In genomic region chr17:21515403-21516105, GRCm38 (mm10) we compare ENCODE assay signal across 8 mouse cellular contexts. TPM values are rescaled to one million over a fixed set of nuclear protein-coding genes. Genes with fewer than 3 reads are reported as not detected.
A peak's percentile ranks its signal among the peaks of the same experiment; 100 is the strongest.
DNase-seq lines count a peak whose midpoint lies in the region; ATAC-seq lines count a peak whose summit lies in the region.

No protein-coding gene starts in this region.

- 3% methylated on average over 8 of the region's 8 CpGs for WGBS in forebrain, embryonic 11.5 days
- WGBS in neural tube, embryonic 13.5 days, result 3% methylated on average over 8 of the region's 8 CpGs

- H3K9ac ChIP-seq in forebrain, embryonic 11.5 days (ENCODE audit: low read length), result no peak overlapping the region
- H3K9ac ChIP-seq in neural tube, embryonic 13.5 days, result peak overlapping the region; percentile 71; the same call in 1 of the 2 replicates

- ATAC-seq in forebrain, embryonic 11.5 days (replicated peaks; ENCODE audit: low FRiP score), result peak; percentile 71
- peak; percentile 71 for ATAC-seq in neural tube, embryonic 13.5 days (ENCODE audit: low read depth)

- no peaks in the 10 kb centered on the region for H3K27me3 ChIP-seq in forebrain, embryonic 11.5 days (ENCODE audit: control insufficient read depth, insufficient read depth, low read length)
- no peaks in the 10 kb centered on the region for H3K27me3 ChIP-seq in neural tube, embryonic 13.5 days

- H3K4me1 ChIP-seq in forebrain, embryonic 11.5 days (replicated peaks; ENCODE audit: control insufficient read depth, insufficient read depth, low read length), result no peaks in the 10 kb centered on the region
- peaks cover 12% of the 10 kb centered on the region for H3K4me1 ChIP-seq in neural tube, embryonic 13.5 days (replicated peaks)

- H3K27ac ChIP-seq in forebrain, embryonic 11.5 days (ENCODE audit: low read depth, low read length), result no peak overlapping the region
- H3K27ac ChIP-seq in neural tube, embryonic 13.5 days (replicated peaks), result peak overlapping the region; percentile 84

- H3K4me2 ChIP-seq in forebrain, embryonic 11.5 days (ENCODE audit: low read depth, low read length, severe bottlenecking), result peak overlapping the region; percentile 77
- H3K4me2 ChIP-seq in neural tube, embryonic 13.5 days, result peak overlapping the region; percentile 78

- intact Hi-C loops in heart, postnatal 14 days (cut with DNase I), result loop anchor here (2.0 to 5.0 kb wide), 4 partner anchors 19 to 283 kb away; partner anchors contain the start of genes Zfp52 and Zfp54

- DNase-seq in ES-CJ7 (ENCODE audit: low read depth, low spot score), result peak; percentile 84
- DNase-seq in c-Kit-negative CD71-positive TER-119-positive erythroid progenitor cells, embryonic 14.5 days (ENCODE audit: low read depth, low spot score), result peak; percentile 60
- DNase-seq in forebrain, embryonic 11.5 days (ENCODE audit: low spot score), result peak; percentile 62
- peak; percentile 53 to 70 for DNase-seq in heart, postnatal 14 days
- peak; percentile 85 for DNase-seq in layer of hippocampus, adult 11-12 months (ENCODE audit: low spot score)
- DNase-seq in lung, adult 18-20 months, result peak; percentile 62 to 78
- peak; percentile 40 to 61 for DNase-seq in thymus, postnatal 10 days (ENCODE audit: low spot score in 2 of 2)

- peak overlapping the region; percentile 44; the same call in 1 of the 2 replicates for H3K4me3 ChIP-seq in forebrain, embryonic 11.5 days (ENCODE audit: low read depth, low read length)
- peak overlapping the region; percentile 58 for H3K4me3 ChIP-seq in neural tube, embryonic 13.5 days

- no peaks in the 10 kb centered on the region for H3K36me3 ChIP-seq in forebrain, embryonic 11.5 days (ENCODE audit: control insufficient read depth, insufficient read depth, low read length)
- peaks cover 3% of the 10 kb centered on the region for H3K36me3 ChIP-seq in neural tube, embryonic 13.5 days

- no peaks in the 10 kb centered on the region for H3K9me3 ChIP-seq in forebrain, embryonic 11.5 days (ENCODE audit: control insufficient read depth, low read length)
- no peaks in the 10 kb centered on the region for H3K9me3 ChIP-seq in neural tube, embryonic 13.5 days

RNA-seq across cellular contexts. Expression of gene Zfp52, which starts 19.8 kb away (rescaled TPM):
- polyA plus RNA-seq in forebrain, embryonic 11.5 days (2014; fragmentation: Nextera tagmentation; extraction: Ambion mirVana), result 1.2 and 1.3 TPM in 2 replicates
- 1 to 10 TPM; 3.8 to 5.4 TPM for total RNA-seq in heart, postnatal 14 days (2021)
- polyA plus RNA-seq in neural tube, embryonic 13.5 days (2015; fragmentation: Nextera tagmentation; extraction: Ambion mirVana), result 1.8 and 2.3 TPM in 2 replicates

RNA-seq across cellular contexts. Expression of gene Zfp53, which starts 26.8 kb away (rescaled TPM):
- 9.6 TPM in 2 replicates for polyA plus RNA-seq in forebrain, embryonic 11.5 days (2014; fragmentation: Nextera tagmentation; extraction: Ambion mirVana)
- 1 to 10 TPM; 2.4 to 2.9 TPM for total RNA-seq in heart, postnatal 14 days (2021)
- polyA plus RNA-seq in neural tube, embryonic 13.5 days (2015; fragmentation: Nextera tagmentation; extraction: Ambion mirVana), result 9.4 and 10.1 TPM in 2 replicates

RNA-seq across cellular contexts. Expression of gene Zfp948, which starts 51.3 kb away (rescaled TPM):
- polyA plus RNA-seq in forebrain, embryonic 11.5 days (2014; fragmentation: Nextera tagmentation; extraction: Ambion mirVana), result 16.3 and 18.6 TPM in 2 replicates
- total RNA-seq in heart, postnatal 14 days (2021), result 1 to 10 TPM; 4.2 to 5.3 TPM
- 18.4 and 20.3 TPM in 2 replicates for polyA plus RNA-seq in neural tube, embryonic 13.5 days (2015; fragmentation: Nextera tagmentation; extraction: Ambion mirVana)
